Mouse (Mus musculus) MEL (cell line): ENCODE measurements at regions not wholly inside any gene's neighbourhood (a gene's known extent, or its start where the extent isn't known, plus 50 kb on each side); places are given as distances from the start of the nearest gene placed in this dataset.

Experiments
- DNase-seq: peaks from one replicate; pipeline ENCODE4 v3.0.0; 2011; ENCODE audit warnings: low read depth, low spot score
- H3K27ac ChIP-seq: 2 replicates; pipeline ENCODE4 v1.5.1; 2012; ENCODE audit warnings: low read depth, mild to moderate bottlenecking, control low read depth, low read length, moderate library complexity; ENCODE audit not compliant: control insufficient read depth
- H3K27me3 ChIP-seq, 2 experiments: fragments of 150-350 bp in 1 of 2; sonication (generic) in 1 of 2; 2 replicates each; pipeline ENCODE4 v1.6.1; 2012; ENCODE audit warnings: low read length in 2 of 2, mild to moderate bottlenecking in 2 of 2, improper control_type of control experiment in 1 of 2, moderate library complexity in 1 of 2; ENCODE audit not compliant: insufficient read depth in 2 of 2, control insufficient read depth in 1 of 2
- H3K36me3 ChIP-seq, 2 experiments: 2 replicates each; pipeline ENCODE4 v1.6.1; 2012 to 2014; ENCODE audit warnings: low read length in 2 of 2, improper control_type of control experiment in 1 of 2, inconsistent platforms in 1 of 2, mild to moderate bottlenecking in 1 of 2; ENCODE audit not compliant: insufficient read depth in 2 of 2, control insufficient read depth in 1 of 2
- H3K4me1 ChIP-seq, 2 experiments: fragments of 150-350 bp in 1 of 2; sonication (generic) in 1 of 2; 2 replicates each; pipeline ENCODE4 v1.6.1; 2012; ENCODE audit warnings: low read length in 2 of 2, improper control_type of control experiment in 1 of 2, mild to moderate bottlenecking in 1 of 2; ENCODE audit not compliant: insufficient read depth in 2 of 2, control insufficient read depth in 1 of 2
- H3K4me3 ChIP-seq, 2 experiments: fragments of 150-350 bp in 1 of 2; sonication (generic) in 1 of 2; 2 replicates each; pipeline ENCODE4 v1.5.1; 2012; ENCODE audit warnings: low read depth in 2 of 2, low read length in 2 of 2, mild to moderate bottlenecking in 2 of 2, moderate library complexity in 2 of 2, control low read depth in 1 of 2, improper control_type of control experiment in 1 of 2; ENCODE audit not compliant: control insufficient read depth in 1 of 2, insufficient read depth in 1 of 2
- H3K79me2 ChIP-seq: 2 replicates; pipeline ENCODE4 v1.6.1; 2012; ENCODE audit warnings: mild to moderate bottlenecking, low read length, moderate library complexity; ENCODE audit not compliant: control insufficient read depth, poor library complexity, insufficient read depth
- H3K9ac ChIP-seq: 2 replicates; pipeline ENCODE4 v1.6.1; 2012; ENCODE audit warnings: low read depth, mild to moderate bottlenecking, control low read depth, low read length, moderate library complexity; ENCODE audit not compliant: control insufficient read depth, poor library complexity, severe bottlenecking
- H3K9me3 ChIP-seq: fragments of 150-350 bp; sonication (generic); replicated peaks from 2 replicates; pipeline ENCODE4 v1.6.1; 2012; ENCODE audit warnings: mild to moderate bottlenecking, low read length, improper control_type of control experiment, moderate library complexity; ENCODE audit not compliant: insufficient read depth
- BHLHE40 ChIP-seq: IDR thresholded peaks from 2 replicates; pipeline ENCODE4 v1.6.1; 2012; ENCODE audit warnings: low read depth, mild to moderate bottlenecking, inconsistent platforms, low read length, improper control_type of control experiment, borderline replicate concordance
- CHD2 ChIP-seq: IDR thresholded peaks from 2 replicates; pipeline ENCODE4 v1.6.1; 2011; ENCODE audit warnings: low read length, improper control_type of control experiment
- E2F4 ChIP-seq: IDR thresholded peaks from 2 replicates; pipeline ENCODE4 v1.6.1; 2011; ENCODE audit warnings: low read depth, low read length, improper control_type of control experiment, borderline replicate concordance
- GABPA ChIP-seq: IDR thresholded peaks from 2 replicates; pipeline ENCODE4 v1.6.1; 2012; ENCODE audit warnings: low read depth, mild to moderate bottlenecking, inconsistent platforms, low read length, improper control_type of control experiment, moderate library complexity
- GATA1 ChIP-seq: IDR thresholded peaks from 2 replicates; pipeline ENCODE4 v1.6.1; 2011; ENCODE audit warnings: low read depth, low read length, improper control_type of control experiment
- JUND ChIP-seq: IDR thresholded peaks from 2 replicates; pipeline ENCODE4 v1.6.1; 2011; ENCODE audit warnings: low read depth, mild to moderate bottlenecking, improper control_type of control experiment, low read length
- MAFK ChIP-seq: IDR thresholded peaks from 2 replicates; pipeline ENCODE4 v1.6.1; 2011; ENCODE audit warnings: low read depth, mild to moderate bottlenecking, low read length, improper control_type of control experiment, borderline replicate concordance
- MAX ChIP-seq: IDR thresholded peaks from 2 replicates; pipeline ENCODE4 v1.6.1; 2011; ENCODE audit warnings: low read length, improper control_type of control experiment
- MEF2A ChIP-seq: IDR thresholded peaks from 2 replicates; pipeline ENCODE4 v1.6.1; 2014; ENCODE audit warnings: low read depth, mild to moderate bottlenecking, inconsistent platforms, low read length, improper control_type of control experiment; ENCODE audit not compliant: poor library complexity, insufficient replicate concordance, severe bottlenecking; ENCODE audit errors: extremely low read depth
- MYB ChIP-seq: IDR thresholded peaks from 2 replicates; pipeline ENCODE4 v1.6.1; 2011; ENCODE audit warnings: mild to moderate bottlenecking, low read depth, low read length, improper control_type of control experiment
- MYC ChIP-seq: IDR thresholded peaks from 2 replicates; pipeline ENCODE4 v1.6.1; 2011; ENCODE audit warnings: low read depth, mild to moderate bottlenecking, low read length, improper control_type of control experiment, moderate library complexity
- NELFE ChIP-seq: IDR thresholded peaks from 2 replicates; pipeline ENCODE4 v1.6.1; 2011; ENCODE audit warnings: low read depth, low read length, improper control_type of control experiment
- NRF1 ChIP-seq: IDR thresholded peaks from 2 replicates; pipeline ENCODE4 v1.6.1; 2014; ENCODE audit warnings: low read depth, mild to moderate bottlenecking, inconsistent platforms, low read length, improper control_type of control experiment, moderate library complexity; ENCODE audit not compliant: poor library complexity, insufficient read depth, severe bottlenecking
- POLR2AphosphoS5 ChIP-seq: IDR thresholded peaks from 2 replicates; pipeline ENCODE4 v1.6.1; 2012; ENCODE audit warnings: low read depth, borderline replicate concordance, mild to moderate bottlenecking, inconsistent platforms, low read length, moderate library complexity, mixed read lengths
- RAD21 ChIP-seq: IDR thresholded peaks from 2 replicates; pipeline ENCODE4 v1.6.1; 2011; ENCODE audit warnings: mild to moderate bottlenecking, low read depth, low read length, improper control_type of control experiment
- RCOR1 ChIP-seq: IDR thresholded peaks from 2 replicates; pipeline ENCODE4 v1.6.1; 2012; ENCODE audit warnings: low read depth, mild to moderate bottlenecking, inconsistent platforms, low read length, improper control_type of control experiment
- SIN3A ChIP-seq: IDR thresholded peaks from 2 replicates; pipeline ENCODE4 v1.6.1; 2012; ENCODE audit warnings: low read length, improper control_type of control experiment, inconsistent platforms
- TAL1 ChIP-seq: IDR thresholded peaks from 2 replicates; pipeline ENCODE4 v1.6.1; 2012; ENCODE audit warnings: mild to moderate bottlenecking, inconsistent platforms, low read length, moderate library complexity, mixed read lengths
- UBTF ChIP-seq: IDR thresholded peaks from 2 replicates; pipeline ENCODE4 v1.6.1; 2012; ENCODE audit warnings: low read depth, mild to moderate bottlenecking, inconsistent platforms, low read length, improper control_type of control experiment, moderate library complexity, borderline replicate concordance; ENCODE audit not compliant: insufficient read depth
- USF1 ChIP-seq: IDR thresholded peaks from 2 replicates; pipeline ENCODE4 v1.6.1; 2014; ENCODE audit warnings: low read depth, mild to moderate bottlenecking, inconsistent platforms, low read length, improper control_type of control experiment, moderate library complexity
- ZC3H11A ChIP-seq: IDR thresholded peaks from 2 replicates; pipeline ENCODE4 v1.6.1; 2012; ENCODE audit warnings: low read depth, mild to moderate bottlenecking, inconsistent platforms, low read length, improper control_type of control experiment
- ZMIZ1 ChIP-seq: IDR thresholded peaks from 2 replicates; pipeline ENCODE4 v1.6.1; 2012; ENCODE audit warnings: low read depth, mild to moderate bottlenecking, inconsistent platforms, low read length, improper control_type of control experiment, moderate library complexity

DNA sequence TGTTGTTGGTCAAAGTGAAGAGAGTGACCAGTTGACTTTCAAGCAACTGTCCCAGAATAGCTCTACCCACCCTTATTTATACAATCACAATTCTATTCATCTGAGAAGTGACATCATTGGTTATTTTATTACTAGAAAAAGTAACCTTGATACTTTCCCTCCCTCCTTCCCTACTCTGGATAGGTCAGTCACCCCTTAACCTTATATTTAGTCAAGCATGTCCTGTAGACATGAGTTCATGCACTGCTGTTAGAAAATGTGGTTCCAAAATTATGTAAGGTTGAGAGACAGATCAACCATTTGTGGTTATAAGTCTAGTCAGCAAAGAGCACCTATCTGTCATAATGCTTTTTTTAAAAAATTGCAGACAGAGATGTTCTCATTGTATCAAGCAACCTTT is 502.4 kb upstream of the Cdh18 start:
- no peaks in the 10 kb centered on the region for H3K27me3 ChIP-seq
- TF ChIP-seq RAD21 (no peak), NRF1 (no peak), MAX (no peak), MYB (no peak), SIN3A (no peak), ZC3H11A (no peak), POLR2AphosphoS5 (no peak), GATA1 (no peak), MEF2A (no peak), MAFK (no peak), MYC (no peak), CHD2 (no peak), BHLHE40 (no peak), RCOR1 (no peak), NELFE (no peak)

DNA sequence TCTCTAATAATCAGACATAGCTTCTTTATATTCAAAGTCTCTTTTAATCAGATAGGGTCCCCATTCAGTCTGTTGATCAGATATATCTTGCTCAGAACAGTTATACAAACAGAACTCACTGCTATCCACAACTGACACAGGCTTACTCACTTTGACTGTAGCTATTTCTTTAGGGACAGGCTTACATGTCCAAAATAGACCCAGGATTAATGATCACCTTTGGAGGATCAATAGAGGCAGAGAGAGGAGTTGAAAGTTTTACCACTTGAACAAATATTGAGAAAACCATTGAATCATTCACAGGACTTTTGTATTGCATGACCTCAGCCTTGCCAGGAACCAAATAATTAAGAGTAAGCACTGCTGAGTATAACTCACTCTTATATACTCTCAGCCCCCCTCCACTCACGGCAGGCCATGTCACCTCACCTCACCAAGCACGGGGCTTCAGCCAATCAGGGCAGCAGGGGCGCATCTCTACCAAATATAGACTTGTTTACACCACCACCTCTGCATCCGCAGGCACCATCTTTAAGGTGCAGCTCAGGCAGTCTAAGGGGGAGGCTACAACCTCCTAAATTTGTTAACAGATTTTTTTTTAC is 501.8 kb upstream of the Cdh18 start:
- H3K4me1 ChIP-seq: no peaks in the 10 kb centered on the region
- H3K36me3 ChIP-seq: no peaks in the 10 kb centered on the region
- H3K9ac ChIP-seq: no peak overlapping the region
- H3K79me2 ChIP-seq: no peaks in the 10 kb centered on the region
- no peak for DNase-seq
- no peak overlapping the region for H3K4me3 ChIP-seq
- H3K9me3 ChIP-seq: no peaks in the 10 kb centered on the region
- H3K27ac ChIP-seq: no peak overlapping the region
- H3K27me3 ChIP-seq: no peaks in the 10 kb centered on the region
- no peak for TF ChIP-seq USF1
- no peak for TF ChIP-seq ZMIZ1
- no peak for TF ChIP-seq JUND
- no peak for TF ChIP-seq UBTF
- no peak for TF ChIP-seq TAL1
- TF ChIP-seq BHLHE40: no peak
- no peak for TF ChIP-seq E2F4
- no peak for TF ChIP-seq GABPA
- TF ChIP-seq MAX: no peak
- TF ChIP-seq GATA1: no peak

More for the DNA sequence above, 502.4 kb upstream of the Cdh18 start:
- no peaks in the 10 kb centered on the region for H3K9me3 ChIP-seq
- H3K9ac ChIP-seq: no peak overlapping the region
- H3K27ac ChIP-seq: no peak overlapping the region
- H3K4me1 ChIP-seq: no peaks in the 10 kb centered on the region
- H3K36me3 ChIP-seq: no peaks in the 10 kb centered on the region
- no peak for DNase-seq
- no peaks in the 10 kb centered on the region for H3K79me2 ChIP-seq
- H3K4me3 ChIP-seq: no peak overlapping the region
